Comparison of ENCODE assay signal across 9 mouse cellular contexts in the genomic region with DNA sequence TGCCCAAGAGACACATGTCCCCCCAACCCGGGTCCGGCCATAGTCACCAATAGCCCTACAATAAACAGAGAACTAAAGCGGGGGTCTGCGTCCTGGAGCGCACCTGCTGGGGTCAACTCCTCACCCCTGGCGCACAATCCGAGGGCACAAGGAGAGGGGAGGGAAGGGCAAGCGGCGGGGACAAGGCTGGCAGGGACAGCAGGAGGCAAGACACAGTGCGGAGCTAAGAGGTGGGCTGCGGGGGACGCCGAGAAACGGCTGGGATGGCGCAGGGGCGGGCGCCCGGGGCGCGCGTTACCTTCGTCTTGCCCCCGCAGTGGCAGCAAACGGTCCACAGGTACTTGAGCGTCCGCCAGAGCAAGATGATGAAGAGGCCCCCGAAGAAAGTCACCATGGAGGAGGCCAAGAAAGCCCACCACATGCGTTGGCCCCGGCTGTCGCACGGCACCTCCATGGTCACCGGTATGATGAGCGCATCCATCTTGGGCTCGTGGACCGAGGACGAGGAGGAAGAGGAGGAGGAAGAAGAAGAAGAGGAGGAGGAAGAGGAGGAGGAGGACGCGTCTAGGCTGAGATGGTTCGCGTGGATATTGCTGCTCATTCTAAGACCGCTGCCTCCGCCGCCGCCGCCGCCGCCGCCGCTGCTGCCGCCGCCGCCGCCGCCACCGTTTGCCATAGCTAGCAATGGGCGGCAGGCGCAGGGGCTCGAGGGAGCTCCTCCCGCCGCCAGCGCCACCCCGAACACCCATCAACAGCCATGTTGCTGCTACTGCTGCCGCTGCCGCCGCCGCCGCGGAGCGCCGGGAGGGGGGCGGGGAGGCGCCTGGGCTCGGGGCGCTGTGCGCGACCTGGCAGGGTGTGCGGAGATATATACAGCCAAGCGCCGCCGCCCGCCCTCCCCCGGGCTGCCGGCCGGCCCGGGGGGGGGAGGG. TPM values are rescaled to one million over a fixed set of nuclear protein-coding genes. Genes with fewer than 3 reads are reported as not detected.
A peak's percentile ranks its signal among the peaks of the same experiment; 100 is the strongest.
DNase-seq lines count a peak whose midpoint lies in the region; ATAC-seq and TF ChIP-seq lines count a peak whose summit lies in the region.
"Had no signal": no experiment of that assay in that cellular context is flagged by ENCODE, and none has a peak within 500 bp of the region (broad histone marks: within the 10 kb centered on the region; RNA-seq: fewer than 3 reads in every experiment).

No protein-coding gene starts in this region.

- DNase-seq in heart, embryonic 10.5 days (ENCODE audit: low spot score), result no peak
- no peak for DNase-seq in heart, adult 9 months (ENCODE audit: low spot score in 2 of 2)
- peak; percentile 56 for DNase-seq in embryo, embryonic 10.5 days (ENCODE audit: low spot score)
- DNase-seq in gastrocnemius, postnatal 4 days (ENCODE audit: low spot score in 2 of 2), result peak; percentile 21 to 33
- peak; percentile 16 to 49 for DNase-seq in kidney, postnatal 25 days
- DNase-seq in liver, embryonic 11.5 days (ENCODE audit: low spot score), result peak; percentile 41

- no peak for TF ChIP-seq CTCF in olfactory bulb, adult 2 months (IDR thresholded peaks at IDR 0.05; ENCODE audit: insufficient read depth, low read depth, low read length)

- WGBS in heart, embryonic 10.5 days, result under 1% methylated on average over 60 of the region's 85 CpGs
- 2% methylated on average over 56 of the region's 85 CpGs for WGBS in liver, embryonic 11.5 days
- 1% methylated on average over 76 of the region's 85 CpGs for WGBS in olfactory bulb, adult 2 months

- peak overlapping the region; percentile 83 for H3K4me3 ChIP-seq in heart, embryonic 10.5 days
- peak overlapping the region; percentile 59 for H3K4me3 ChIP-seq in liver, embryonic 11.5 days (ENCODE audit: low read depth, low read length)
- H3K4me3 ChIP-seq in olfactory bulb, adult 2 months (ENCODE audit: insufficient read depth, low read depth, low read length), result peak overlapping the region; percentile 62

- peak; percentile 55 for TF ChIP-seq POLR2A in olfactory bulb, adult 2 months (IDR thresholded peaks at IDR 0.05; ENCODE audit: insufficient read depth, low read depth, low read length)

- H3K27ac ChIP-seq in heart, embryonic 10.5 days, result peak overlapping the region; percentile 47; the same call in 1 of the 2 replicates
- H3K27ac ChIP-seq in liver, embryonic 11.5 days (ENCODE audit: low read depth, low read length), result no peak overlapping the region
- H3K27ac ChIP-seq in olfactory bulb, adult 2 months (ENCODE audit: insufficient read depth, low read depth, low read length), result peak overlapping the region; percentile 47

- H3K9ac ChIP-seq in liver, embryonic 11.5 days (ENCODE audit: low read depth, low read length), result no peak overlapping the region

- no peak for ATAC-seq in liver, embryonic 11.5 days (replicated peaks; ENCODE audit: low FRiP score)
- no peak for ATAC-seq in monocyte, adult 5-6 weeks (replicated peaks; ENCODE audit: insufficient number of reproducible peaks, low FRiP score, low TSS enrichment, poor library complexity, severe bottlenecking)

- H3K9me3 ChIP-seq in heart, embryonic 10.5 days, result no peaks in the 10 kb centered on the region
- H3K9me3 ChIP-seq in liver, embryonic 11.5 days (ENCODE audit: control insufficient read depth, low read length), result no peaks in the 10 kb centered on the region

- H3K4me1 ChIP-seq in heart, embryonic 10.5 days, result peaks cover 18% of the 10 kb centered on the region
- H3K4me1 ChIP-seq in liver, embryonic 11.5 days (replicated peaks; ENCODE audit: control insufficient read depth, insufficient read depth, low read length), result no peaks in the 10 kb centered on the region; the same call in 1 of the 2 replicates
- H3K4me1 ChIP-seq in olfactory bulb, adult 2 months (ENCODE audit: control insufficient read depth, insufficient read depth, low read length), result peaks cover 13% of the 10 kb centered on the region

- peaks cover 95% of the 10 kb centered on the region for H3K27me3 ChIP-seq in heart, embryonic 10.5 days (ENCODE audit: insufficient read depth, poor library complexity, severe bottlenecking)
- H3K27me3 ChIP-seq in liver, embryonic 11.5 days (replicated peaks; ENCODE audit: control insufficient read depth, insufficient read depth, low read length), result peaks cover 65% of the 10 kb centered on the region

- H3K36me3 ChIP-seq in heart, embryonic 10.5 days, result no peaks in the 10 kb centered on the region
- H3K36me3 ChIP-seq in liver, embryonic 11.5 days (ENCODE audit: control insufficient read depth, insufficient read depth, low read length), result no peaks in the 10 kb centered on the region

- peak overlapping the region; percentile 69 for H3K4me2 ChIP-seq in liver, embryonic 11.5 days

RNA-seq across cellular contexts. Expression of a gene that starts 10.6 kb away (rescaled TPM):
- polyA plus RNA-seq in heart, embryonic 10.5 days (2016; fragmentation: Nextera tagmentation; extraction: Ambion mirVana), result 0.05 and 0.16 TPM in 2 replicates
- 10 to 100 TPM; 26.6 to 32.2 TPM for total RNA-seq in gastrocnemius, postnatal 4 days (2021)
- polyA plus RNA-seq in liver, embryonic 11.5 days (2014; fragmentation: Nextera tagmentation; extraction: Ambion mirVana), result 0.35 and 0.58 TPM in 2 replicates
- polyA plus RNA-seq in olfactory bulb, adult 2 months (2012; ENCODE audit: insufficient read depth, insufficient read length, low replicate concordance, missing spikeins), result 75.1 and 317 TPM in 2 replicates
- total RNA-seq in monocyte, adult 5-6 weeks (2017), result not detected in 3 replicates
- polyA plus RNA-seq: C2C12 had no signal

Comparison
In these comparisons a context has a peak if more than half of its experiments do, and no peak if none do; other contexts are left out.
1. DNase-seq: peak in embryo, embryonic 10.5 days (single experiment), gastrocnemius, postnatal 4 days (2 of 2), kidney, postnatal 25 days (2 of 2) and liver, embryonic 11.5 days (single experiment); none in heart, embryonic 10.5 days (single experiment) and heart, adult 9 months (0 of 2).
2. RNA of a gene that starts 10.6 kb away (polyA plus RNA-seq): 75.1 to 317 TPM in olfactory bulb, adult 2 months; 0.35 to 0.58 TPM in liver, embryonic 11.5 days and 0.05 to 0.16 TPM in heart, embryonic 10.5 days; every median in the first group is over 10 times any median in the second.
3. Peak in every context shown above with its lines, with median percentiles within 50 percentile points of each other: H3K4me3 ChIP-seq.